Mouse (Mus musculus) limb, embryonic 11.5 days (tissue): Measurements from ENCODE around the gene Gpr173. TPM values are rescaled to one million over a fixed set of nuclear protein-coding genes. Genes with fewer than 3 reads are reported as not detected.
A peak's percentile ranks its signal among the peaks of the same experiment; 100 is the strongest.
"Not testable (repeated sequence)": the region's sequence is repeated elsewhere in the genome, so short reads cannot be mapped to it uniquely, and the experiment has no call there.

Source experiments
- ATAC-seq: fragments of 200-750 bp; cut with Nextera tagmentation; 2 replicates; pipeline ENCODE4 v1.8.0; 2017; ENCODE audit warnings: low read depth; ENCODE audit not compliant: insufficient number of reproducible peaks, low FRiP score, low TSS enrichment
- DNase-seq: peaks from one replicate; pipeline ENCODE4 v3.0.0-alpha.2; 2015; ENCODE audit warnings: low spot score
- H3K27ac ChIP-seq: fragments of 300-500 bp; sonication (generic); replicated peaks from 2 replicates; pipeline ENCODE4 v1.5.1; 2014; ENCODE audit warnings: low read depth, mild to moderate bottlenecking, low read length
- H3K27me3 ChIP-seq: fragments of 300-500 bp; sonication (generic); 2 replicates; pipeline ENCODE4 v1.6.1; 2014; ENCODE audit warnings: mild to moderate bottlenecking, low read length, mixed read lengths; ENCODE audit not compliant: control insufficient read depth, insufficient read depth
- H3K36me3 ChIP-seq: fragments of 300-500 bp; sonication (generic); 2 replicates; pipeline ENCODE4 v1.6.1; 2014; ENCODE audit warnings: mild to moderate bottlenecking, low read length, moderate library complexity, mixed read lengths; ENCODE audit not compliant: control insufficient read depth, insufficient read depth
- H3K4me1 ChIP-seq: fragments of 300-500 bp; sonication (generic); 2 replicates; pipeline ENCODE4 v1.6.1; 2014; ENCODE audit warnings: low read length, mixed read lengths; ENCODE audit not compliant: control insufficient read depth, insufficient read depth
- H3K4me2 ChIP-seq: fragments of 300-500 bp; sonication (generic); 2 replicates; pipeline ENCODE4 v1.6.1; 2014; ENCODE audit warnings: low read depth, mild to moderate bottlenecking, moderate library complexity; ENCODE audit not compliant: severe bottlenecking
- H3K4me3 ChIP-seq: fragments of 300-500 bp; sonication (generic); 2 replicates; pipeline ENCODE4 v1.5.1; 2014; ENCODE audit warnings: low read depth, low read length
- H3K9ac ChIP-seq: fragments of 300-500 bp; sonication (generic); 2 replicates; pipeline ENCODE4 v1.6.1; 2014; ENCODE audit warnings: mild to moderate bottlenecking, low read length
- H3K9me3 ChIP-seq: fragments of 300-500 bp; sonication (generic); 2 replicates; pipeline ENCODE4 v1.6.1; 2016; ENCODE audit warnings: low read length; ENCODE audit not compliant: control insufficient read depth
- WGBS: fragments of 180-500 bp; shearing (Covaris S2); extraction: QIAGEN DNeasy Blood & Tissue Kit; methylation state at CpG from one replicate; pipeline ENCODE4 v1.1.7; 2014; 5-methylcytosine and 5-hydroxymethylcytosine counted together
- polyA plus RNA-seq: library from polyadenylated mRNA; unstranded; fragments of >200 nt; fragmentation: Nextera tagmentation; extraction: Ambion mirVana; gene quantifications from 2 replicates; pipeline ENCODE4 v1.2.1, GENCODE M21; 2014

Gpr173 gene
- polyA plus RNA-seq, 1 experiment from 2014 or later, result 5.2 TPM

GRCm38 (mm10) chrX:152342903-152343302 lies 25.6 kb downstream of the Gpr173 start:
- Histone ChIP-seq H3K36me3 (no peaks in the 10 kb centered on the region), H3K27me3 (peaks cover 34% of the 10 kb centered on the region), H3K9ac (no peak overlapping the region), H3K4me3 (no peak overlapping the region; the same call in 1 of the 2 replicates), H3K4me1 (0 out of 2 replicates have a peak, but pooled peaks cover 2% of the 10 kb centered on the region), H3K27ac (peak overlapping the region; percentile 52; the same call in 1 of the 2 replicates), H3K9me3 (no peaks in the 10 kb centered on the region), H3K4me2 (peak overlapping the region; percentile 28)
- ATAC-seq (no peak), DNase-seq (no peak)
- 32% methylated on average over 6 of the region's 6 CpGs for WGBS

GRCm38 (mm10) chrX:152342358-152342901 lies 26.1 kb downstream of the Gpr173 start, which contains the start of gene Tspyl2:
Gene Tspyl2 (minus strand): TSS chrX:152342425.
- Histone ChIP-seq H3K4me3 (peak within 1 kb of the TSS; percentile 64), H3K27me3 (peaks cover 33% of the 10 kb centered on the region), H3K4me1 (0 out of 2 replicates have a peak, but pooled peaks cover 2% of the 10 kb centered on the region), H3K9me3 (no peaks in the 10 kb centered on the region), H3K27ac (peak within 1 kb of the TSS; percentile 52; the same call in 1 of the 2 replicates), H3K9ac (peak within 1 kb of the TSS; percentile 67), H3K36me3 (no peaks in the 10 kb centered on the region), H3K4me2 (peak within 1 kb of the TSS; percentile 51)
- ATAC-seq, result peak; percentile 99
- WGBS, result 17% methylated on average over 26 of the region's 27 CpGs
- DNase-seq, result peak; percentile 89

- Histone ChIP-seq H3K36me3 (no peaks in the 10 kb centered on the region), H3K4me2 (peak overlapping the region; percentile 51), H3K4me1 (0 out of 2 replicates have a peak, but pooled peaks cover 5% of the 10 kb centered on the region), H3K4me3 (peak overlapping the region; percentile 64), H3K27ac (no peak overlapping the region), H3K9ac (peak overlapping the region; percentile 67), H3K27me3 (peaks cover 30% of the 10 kb centered on the region), H3K9me3 (no peaks in the 10 kb centered on the region)
- 30% methylated on average over 11 of the region's 11 CpGs for WGBS
- ATAC-seq (no peak), DNase-seq (peak; percentile 26)
Measured at GRCm38 (mm10) chrX:152341496-152341895, 27.0 kb downstream of the Gpr173 start.

GRCm38 (mm10) chrX:152336546-152337332 lies 31.8 kb downstream of the Gpr173 start:
- 0 out of 2 replicates have a peak, but pooled peaks cover 5% of the 10 kb centered on the region for H3K4me1 ChIP-seq
- peak overlapping the region; percentile 57 for H3K9ac ChIP-seq
- H3K4me3 ChIP-seq, result peak overlapping the region; percentile 17; the same call in 1 of the 2 replicates
- H3K4me2 ChIP-seq, result peak overlapping the region; percentile 43
- ATAC-seq, result peak; percentile 99
- peaks cover 13% of the 10 kb centered on the region for H3K27me3 ChIP-seq
- no peaks in the 10 kb centered on the region for H3K36me3 ChIP-seq
- peak overlapping the region; percentile 92 for H3K27ac ChIP-seq
- H3K9me3 ChIP-seq, result no peaks in the 10 kb centered on the region
- 15% methylated on average over 33 of the region's 33 CpGs for WGBS
- DNase-seq, result peak; percentile 89

- not testable (repeated sequence) for H3K9ac ChIP-seq, H3K4me1 ChIP-seq, H3K4me2 ChIP-seq, H3K27ac ChIP-seq, DNase-seq, H3K36me3 ChIP-seq, H3K4me3 ChIP-seq, H3K9me3 ChIP-seq, H3K27me3 ChIP-seq
- 54% methylated on average over 4 of the region's 4 CpGs for WGBS
- peak; percentile 23; the same call in 1 of the 2 replicates for ATAC-seq
Measured at GRCm38 (mm10) chrX:152336123-152336522, 32.4 kb downstream of the Gpr173 start.

- H3K9me3 ChIP-seq, DNase-seq, H3K4me3 ChIP-seq, H3K36me3 ChIP-seq, H3K4me2 ChIP-seq, H3K4me1 ChIP-seq, H3K27me3 ChIP-seq, H3K9ac ChIP-seq, ATAC-seq, H3K27ac ChIP-seq: not testable (repeated sequence)
Measured at GRCm38 (mm10) chrX:152329400-152329799, 39.1 kb downstream of the Gpr173 start.

- DNase-seq, result no peak
- Histone ChIP-seq H3K9ac (peak overlapping the region; percentile 22; the same call in 1 of the 2 replicates), H3K27me3 (peaks cover 10% of the 10 kb centered on the region), H3K4me2 (peak overlapping the region; percentile 28), H3K27ac (no peak overlapping the region), H3K4me1 (no peaks in the 10 kb centered on the region), H3K36me3 (no peaks in the 10 kb centered on the region), H3K9me3 (no peaks in the 10 kb centered on the region), H3K4me3 (peak overlapping the region; percentile 54; the same call in 1 of the 2 replicates)
- peak; percentile 33 for ATAC-seq
- WGBS, result 25% methylated on average over 8 of the region's 8 CpGs
Measured at GRCm38 (mm10) chrX:152327689-152328052, 40.8 kb downstream of the Gpr173 start.

- Histone ChIP-seq H3K9ac (peak within 1 kb of the TSS; percentile 31), H3K4me3 (peak within 1 kb of the TSS; percentile 54), H3K27me3 (peaks cover 10% of the 10 kb centered on the region), H3K27ac (no peak within 1 kb of the TSS), H3K4me1 (no peaks in the 10 kb centered on the region), H3K36me3 (no peaks in the 10 kb centered on the region), H3K9me3 (no peaks in the 10 kb centered on the region), H3K4me2 (peak within 1 kb of the TSS; percentile 43)
- ATAC-seq, result peak; percentile 96
- DNase-seq, result peak; percentile 72
- WGBS, result 16% methylated on average over 29 of the region's 29 CpGs
Measured at GRCm38 (mm10) chrX:152326996-152327688, 41.4 kb downstream of the Gpr173 start, which contains the start of gene Kantr. Gene Kantr (minus strand): TSS chrX:152327495.
